Mouse (Mus musculus) B cell, adult 67 days (primary cell): ENCODE data around the gene Nme9. TPM values are rescaled to one million over a fixed set of nuclear protein-coding genes. Genes with fewer than 3 reads are reported as not detected.

Experiments
- total RNA-seq, 2 experiments: library from RNA; stranded (reverse); gene quantifications; 4 replicates each; pipeline ENCODE4 v1.2.4; 2023

Gene Nme9
- total RNA-seq, result not detected

GRCm38 (mm10) chr9:99451161-99451560 lies at the start of gene Nme9:
Gene Nme9 (plus strand): TSS chr9:99451475.

GRCm38 (mm10) chr9:99437031-99437764 lies 14.1 kb upstream of the Nme9 start, which contains the start of gene Mras:
Gene Mras (minus strand): TSS chr9:99437381.

Other genes with a start within 250 kb of the Nme9 start
- gene Faiml, start 214.2 kb upstream of the Nme9 start, total RNA-seq, result not detected
- 10 to 100 TPM; 11.7 to 12.2 TPM for gene Cep70, start 208.1 kb upstream of the Nme9 start, total RNA-seq
- gene Esyt3, start 92.9 kb upstream of the Nme9 start, total RNA-seq, result not detected
- gene Mras, start 14.1 kb upstream of the Nme9 start, total RNA-seq, result under 1 TPM in 1 of 2 experiments, not detected in 1; 0.12 TPM
- gene Armc8, start 117.4 kb downstream of the Nme9 start, total RNA-seq, result 10 to 100 TPM; 31.4 to 34.4 TPM
- 10 to 100 TPM; 28.9 to 34.1 TPM for gene Dbr1, start 124.3 kb downstream of the Nme9 start, total RNA-seq
- not detected for gene A4gnt, start 161.0 kb downstream of the Nme9 start, total RNA-seq
- gene Dzip1l, start 178.0 kb downstream of the Nme9 start, total RNA-seq, result not detected